Mouse (Mus musculus) regulatory T cell (primary cell): ENCODE results near the gene Ablim2.

ENCODE experiments used
- in situ Hi-C: fragments of 300-600 bp; cut with MboI, MseI; formaldehyde crosslinking; loops from one replicate; pipeline ENCODE4 v1.15.1; 2025; ENCODE audit warnings: high pct_unique_total_duplicates

Gene Ablim2

DNA sequence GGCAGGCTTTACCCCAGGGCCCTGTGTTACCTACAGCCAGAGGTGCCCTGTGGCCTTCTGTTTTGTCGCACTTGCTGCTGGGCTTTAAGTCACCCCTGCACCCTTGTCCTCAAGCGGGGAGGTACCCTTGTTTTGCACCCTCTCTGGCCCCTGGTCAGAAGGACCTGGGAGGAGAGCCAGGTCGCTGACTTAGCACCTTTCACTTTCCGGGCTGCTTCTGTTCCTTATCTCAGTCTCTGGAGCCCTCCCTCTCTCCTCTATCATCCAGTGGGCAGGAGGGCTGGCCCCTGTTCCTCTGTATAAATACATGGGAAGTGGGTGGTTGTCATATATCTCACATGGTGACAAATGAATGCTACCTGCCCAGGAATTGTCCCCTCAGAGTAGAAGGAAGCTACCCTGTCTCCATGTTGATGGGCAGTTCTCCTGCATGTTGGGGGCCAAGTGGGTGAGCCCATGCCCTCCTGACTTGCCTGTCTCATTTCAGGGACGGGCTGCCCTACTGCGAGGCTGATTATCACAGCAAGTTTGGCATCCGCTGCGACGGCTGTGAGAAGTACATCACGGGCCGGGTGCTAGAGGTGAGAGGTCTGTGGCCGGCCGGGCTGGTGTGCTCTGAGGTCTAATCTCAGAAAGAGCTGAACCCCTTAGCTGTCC, 54.1 kb downstream of the Ablim2 start:
- in situ Hi-C loops: no loop called here

DNA sequence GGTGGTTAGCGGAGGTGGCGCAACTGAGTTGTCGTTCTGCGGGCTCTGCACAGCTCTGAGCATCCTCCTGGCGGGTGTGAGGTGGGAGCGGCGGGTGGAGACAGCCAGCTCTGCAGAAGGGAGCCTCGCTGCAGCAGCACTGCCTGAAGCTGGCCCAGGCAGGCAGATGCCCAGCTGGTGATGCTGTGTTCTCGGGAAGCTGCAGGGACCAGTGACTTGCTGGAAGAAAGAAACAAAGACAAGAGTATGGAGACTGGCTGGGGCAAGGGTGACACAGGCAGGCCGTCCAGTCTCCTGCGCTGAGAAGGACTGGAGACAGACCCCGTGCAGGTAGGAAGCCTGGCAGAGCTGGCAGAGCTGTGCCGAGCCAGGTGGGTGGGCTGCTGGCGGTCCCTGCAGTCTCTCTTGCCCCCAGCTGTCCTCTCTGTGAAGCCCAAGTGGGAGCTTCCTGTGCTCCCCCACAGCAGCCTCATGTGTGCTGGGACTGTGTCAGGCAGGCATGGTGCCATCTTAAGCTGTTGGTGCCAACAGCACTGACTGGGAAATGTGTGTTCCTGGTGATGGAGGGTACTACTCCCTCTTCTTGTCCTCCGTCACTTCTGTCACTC, 56.8 kb downstream of the Ablim2 start:
- in situ Hi-C loops: no loop called here

DNA sequence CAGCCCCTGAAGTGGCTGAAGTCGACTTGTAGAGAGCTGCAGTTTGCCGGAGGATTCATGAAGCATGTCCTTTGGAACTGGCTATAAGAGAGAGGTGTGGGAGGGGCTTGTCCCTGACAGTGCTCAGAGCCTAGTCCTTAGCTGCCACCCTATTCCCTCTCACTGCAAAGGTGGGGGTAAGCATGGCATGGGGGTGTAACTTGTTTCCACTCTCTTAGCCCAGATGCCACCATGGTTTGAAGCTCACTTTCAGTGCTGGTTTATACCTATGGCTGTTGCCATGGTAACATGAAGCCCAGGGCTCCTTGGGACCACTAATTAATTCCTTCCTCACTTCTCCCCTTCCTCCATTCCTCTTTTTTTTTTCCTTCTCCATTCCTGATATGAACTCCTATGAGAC, 57.4 kb downstream of the Ablim2 start:
- in situ Hi-C loops: no loop called here

DNA sequence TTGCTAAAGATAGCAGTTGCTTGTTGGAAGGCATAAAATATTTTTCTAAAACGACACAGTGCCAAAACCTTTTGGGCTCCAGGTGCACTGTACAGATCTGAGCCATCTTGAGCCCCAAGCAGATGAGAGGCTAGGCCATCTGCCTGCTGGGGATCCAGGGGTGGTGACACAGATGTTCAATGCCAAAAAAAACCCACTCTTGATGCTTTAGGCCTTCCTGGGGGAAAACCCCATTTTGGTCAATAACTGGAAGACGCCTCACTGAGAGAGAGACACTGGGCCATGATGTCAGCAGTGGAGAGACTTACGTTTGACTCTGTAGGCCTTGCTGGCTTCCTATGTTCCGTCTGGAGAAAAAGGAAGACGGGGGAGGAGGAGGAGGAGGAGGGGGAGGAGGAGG, 59.6 kb downstream of the Ablim2 start:
- in situ Hi-C loops: no loop called here

GRCm38 (mm10) chr5:35817882-35818281, 60.2 kb downstream of the Ablim2 start:
- in situ Hi-C loops: no loop called here

DNA sequence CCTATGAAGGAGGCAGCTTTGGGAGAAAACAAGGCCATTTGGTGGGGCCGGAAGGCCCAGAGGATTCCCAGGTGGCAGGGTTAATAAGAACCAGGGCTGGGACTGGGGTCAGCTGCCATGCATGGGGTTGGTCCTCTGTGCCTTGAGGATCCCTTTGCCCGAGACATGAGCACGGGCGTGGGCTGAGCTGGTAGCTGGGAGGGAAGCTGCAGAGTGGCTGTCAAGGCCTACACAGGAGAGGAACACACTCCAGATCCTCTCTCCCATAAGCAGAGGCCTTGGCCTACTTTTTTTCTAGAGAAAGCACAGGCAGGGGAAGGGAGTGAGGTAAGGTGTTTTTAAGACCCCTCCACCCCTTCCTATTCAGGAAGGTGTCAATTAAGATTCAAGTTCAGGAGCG, 65.0 kb downstream of the Ablim2 start:
- in situ Hi-C loops: no loop called here

DNA sequence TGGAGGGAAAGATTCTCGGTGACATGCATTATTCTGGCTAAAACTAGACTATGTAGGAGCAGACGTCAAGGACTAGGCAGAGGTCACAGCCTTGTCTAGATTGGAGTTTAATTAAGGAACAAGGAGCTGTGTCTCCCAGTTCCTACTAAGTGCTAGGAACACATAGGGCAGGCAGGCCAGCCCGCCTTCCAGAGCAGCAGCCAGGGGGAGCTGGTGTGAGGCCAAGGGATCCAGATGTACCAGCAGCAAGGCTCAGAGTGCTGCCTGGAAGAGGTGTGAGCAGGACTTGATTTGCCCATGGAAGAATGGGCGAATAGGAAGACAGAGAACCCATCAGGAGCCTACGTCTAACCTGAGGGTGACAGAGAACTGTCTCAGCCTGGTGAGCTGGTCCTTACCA, 68.8 kb downstream of the Ablim2 start:
- in situ Hi-C loops: no loop called here

DNA sequence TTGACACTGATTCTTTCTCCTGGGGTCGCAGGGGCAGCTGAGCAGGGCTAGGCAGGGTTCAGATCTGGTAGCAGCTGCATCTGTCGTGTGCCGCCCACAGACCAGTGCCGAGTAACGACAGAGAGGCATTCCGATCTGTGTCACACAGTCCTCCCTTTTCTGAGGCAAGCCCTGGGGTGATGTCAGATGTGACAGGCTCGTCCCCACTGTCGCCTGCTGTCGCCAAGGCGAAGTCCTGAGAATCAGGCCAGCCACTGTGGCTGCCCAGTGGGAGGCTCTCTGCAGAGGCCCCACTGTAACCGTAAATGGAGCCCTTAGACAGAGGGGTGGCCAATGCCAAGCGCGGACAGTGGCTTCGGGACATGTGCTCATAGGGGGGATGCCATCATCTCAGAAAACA, 69.4 kb downstream of the Ablim2 start:
- in situ Hi-C loops: no loop called here

- in situ Hi-C loops: no loop called here
Measured at GRCm38 (mm10) chr5:35827856-35828255, 70.2 kb downstream of the Ablim2 start.

DNA sequence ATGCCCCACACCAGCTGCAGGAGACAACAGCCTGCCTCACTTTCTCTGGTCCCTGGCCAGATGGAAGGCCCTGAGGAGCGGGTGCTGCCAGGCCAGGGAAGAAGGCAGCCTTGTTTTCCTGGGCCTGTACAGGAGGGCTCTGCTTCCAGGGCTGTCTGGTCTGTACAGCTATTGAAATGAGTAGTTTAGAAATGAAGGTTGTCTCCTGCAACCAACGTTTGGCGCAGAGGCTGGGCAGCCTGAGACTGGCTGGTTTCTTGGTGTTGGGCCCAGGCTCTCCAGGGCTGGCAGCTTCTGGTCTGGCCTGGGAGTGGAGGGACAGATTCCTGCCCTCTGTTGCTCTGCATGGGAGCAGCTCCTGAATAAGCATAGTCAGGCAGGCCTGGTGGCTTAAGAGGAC, 72.4 kb downstream of the Ablim2 start:
- in situ Hi-C loops: no loop called here

- in situ Hi-C loops: no loop called here
Measured at GRCm38 (mm10) chr5:35833881-35834280, 76.2 kb downstream of the Ablim2 start.

- in situ Hi-C loops: no loop called here
Measured at GRCm38 (mm10) chr5:35836992-35837391, 79.3 kb downstream of the Ablim2 start.

DNA sequence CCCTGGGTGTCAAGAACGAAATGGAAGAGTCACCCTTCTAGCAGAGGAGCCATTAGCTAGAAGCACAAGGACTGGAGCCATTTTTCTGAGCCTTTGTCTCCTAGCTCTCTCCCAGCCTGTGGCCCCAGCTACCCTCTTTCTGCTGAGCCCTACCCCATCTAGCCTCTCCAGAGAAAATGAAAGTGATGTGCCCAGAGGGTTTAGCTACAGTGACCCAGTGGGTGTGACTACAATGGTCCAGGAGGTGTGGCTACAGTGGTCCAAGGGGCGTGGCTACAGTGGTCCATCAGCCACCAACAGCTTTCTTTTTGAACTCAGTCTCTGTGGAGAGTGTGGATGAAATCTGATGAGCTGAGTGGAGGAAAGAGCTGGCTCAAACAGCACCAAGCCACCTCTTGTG, 81.6 kb downstream of the Ablim2 start:
- in situ Hi-C loops: no loop called here

GRCm38 (mm10) chr5:35851485-35851884, 93.8 kb downstream of the Ablim2 start:
- in situ Hi-C loops: no loop called here

GRCm38 (mm10) chr5:35853463-35853862, 95.8 kb downstream of the Ablim2 start:
- in situ Hi-C loops: no loop called here

DNA sequence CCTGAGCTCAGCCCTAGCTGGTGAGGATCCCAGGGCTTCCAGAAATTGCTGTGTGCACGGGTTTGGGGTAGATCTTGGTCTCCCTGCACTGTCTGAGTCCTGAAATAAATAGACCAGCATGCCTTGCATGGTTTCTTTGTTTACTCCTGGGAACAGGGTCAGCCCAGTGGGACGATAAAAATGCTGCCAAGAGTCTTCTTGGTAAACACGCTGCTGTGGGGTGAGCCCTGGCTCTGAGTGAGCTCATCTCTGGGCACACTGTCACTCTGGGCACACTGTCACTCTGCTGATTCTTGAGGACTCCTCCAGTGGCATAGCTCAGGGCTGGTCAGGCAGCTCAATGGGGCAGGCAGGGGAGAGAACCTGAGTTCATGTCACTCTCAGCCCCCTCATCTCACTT, 98.6 kb downstream of the Ablim2 start:
- in situ Hi-C loops: loop anchor here (5.0 kb wide), 1 partner anchor 59 kb away; no protein-coding TSS in a partner anchor

DNA sequence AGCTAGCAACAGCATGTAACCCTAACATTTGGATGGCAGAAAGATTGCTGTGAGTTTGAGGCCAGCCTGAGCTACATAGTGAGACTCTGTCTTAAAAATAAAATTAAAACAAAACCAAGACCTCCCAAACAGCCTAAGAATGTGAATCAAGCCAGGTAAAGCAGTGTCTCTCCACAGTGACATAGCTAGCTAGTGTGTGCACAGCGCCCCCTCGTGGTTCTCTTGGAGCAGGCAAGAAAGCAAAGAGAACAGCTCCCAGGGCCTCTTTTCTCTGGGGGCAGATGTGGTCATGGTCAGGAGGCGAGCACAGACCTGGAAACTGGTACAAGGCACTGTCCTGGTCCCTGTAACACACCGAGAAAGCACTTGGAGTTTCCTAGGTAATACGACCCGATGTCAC, 100.4 kb downstream of the Ablim2 start:
- in situ Hi-C loops: loop anchor here (5.0 kb wide), 1 partner anchor 61 kb away; no protein-coding TSS in a partner anchor

DNA sequence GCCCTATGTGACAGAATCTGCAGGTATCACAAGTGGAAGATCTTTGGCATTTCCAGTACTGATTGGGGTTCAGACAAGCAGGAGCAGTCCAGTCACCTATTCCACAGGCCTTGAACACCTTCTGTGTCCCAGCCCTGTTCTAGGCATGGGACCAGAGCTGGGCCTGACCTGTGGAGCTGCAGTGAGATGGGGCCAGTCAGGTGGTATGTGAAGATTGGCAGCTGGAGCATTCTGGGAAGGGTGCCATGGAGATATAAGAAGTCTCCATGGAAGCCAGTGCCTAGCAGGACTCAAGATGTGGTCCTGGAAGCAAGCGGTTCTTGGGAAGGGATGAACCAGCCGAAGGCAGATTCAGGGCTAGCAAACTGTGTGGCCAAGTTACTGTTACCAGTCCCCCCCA, 103.8 kb downstream of the Ablim2 start:
- in situ Hi-C loops: no loop called here

GRCm38 (mm10) chr5:35869973-35870372, 112.3 kb downstream of the Ablim2 start:
- in situ Hi-C loops: loop anchor here (5.0 kb wide), 1 partner anchor 102 kb away; no protein-coding TSS in a partner anchor

DNA sequence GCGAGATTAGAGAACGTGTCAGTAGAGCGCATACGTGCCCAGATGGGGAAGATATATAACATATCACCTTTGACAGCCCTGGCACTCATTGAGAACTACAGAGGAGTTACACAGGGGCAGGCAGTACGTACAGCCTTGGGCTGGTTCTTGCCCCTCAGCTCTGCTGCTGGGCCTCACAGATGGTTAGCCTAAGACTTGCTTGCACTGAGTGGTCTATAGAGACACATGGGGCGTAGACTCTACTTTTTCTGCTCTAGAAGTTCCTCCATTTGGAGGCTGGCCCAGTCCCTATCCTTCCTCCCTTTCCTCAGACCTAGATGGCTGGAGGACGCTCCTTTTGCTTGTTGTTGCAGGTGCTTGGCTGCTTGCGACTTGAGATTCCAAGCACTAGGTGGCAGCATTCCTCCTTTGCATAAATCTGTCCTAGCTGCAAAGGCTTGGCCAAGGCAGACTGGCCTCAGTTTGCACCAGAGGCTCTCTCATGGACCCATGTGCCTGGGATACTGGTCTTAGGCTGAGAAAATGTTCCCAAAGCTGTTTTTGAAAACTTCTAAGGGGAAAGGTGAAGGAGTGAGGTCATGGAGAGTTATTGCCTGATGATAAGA, 112.8 kb downstream of the Ablim2 start:
- in situ Hi-C loops: no loop called here

GRCm38 (mm10) chr5:35873382-35873781, 115.7 kb downstream of the Ablim2 start:
- in situ Hi-C loops: no loop called here

DNA sequence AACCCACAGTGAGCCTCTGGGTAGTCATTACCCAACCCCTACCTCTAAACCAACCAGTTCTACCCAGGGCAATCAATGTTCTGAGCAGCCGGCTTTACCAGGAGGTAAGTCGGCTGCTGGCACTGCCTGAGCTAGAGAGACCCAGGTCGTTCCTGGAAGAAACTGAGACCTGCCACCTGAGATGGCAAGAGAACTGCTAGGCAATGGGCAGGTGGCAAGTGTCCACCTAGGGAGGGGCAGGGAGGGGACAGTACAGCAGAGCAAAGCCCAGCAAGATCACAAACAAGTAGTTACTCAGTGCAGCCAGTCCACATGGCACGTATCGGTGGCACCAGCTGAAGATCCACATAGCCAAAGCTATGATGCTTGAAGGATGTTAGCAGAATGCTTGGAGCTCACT, 118.6 kb downstream of the Ablim2 start:
- in situ Hi-C loops: no loop called here

GRCm38 (mm10) chr5:35879199-35879598, 121.5 kb downstream of the Ablim2 start:
- in situ Hi-C loops: no loop called here
